Mouse (Mus musculus): ENCODE measurements at regions not wholly inside any gene's neighbourhood (a gene's known extent, or its start where the extent isn't known, plus 50 kb on each side); places are given as distances from the start of the nearest gene placed in this dataset.

DNA sequence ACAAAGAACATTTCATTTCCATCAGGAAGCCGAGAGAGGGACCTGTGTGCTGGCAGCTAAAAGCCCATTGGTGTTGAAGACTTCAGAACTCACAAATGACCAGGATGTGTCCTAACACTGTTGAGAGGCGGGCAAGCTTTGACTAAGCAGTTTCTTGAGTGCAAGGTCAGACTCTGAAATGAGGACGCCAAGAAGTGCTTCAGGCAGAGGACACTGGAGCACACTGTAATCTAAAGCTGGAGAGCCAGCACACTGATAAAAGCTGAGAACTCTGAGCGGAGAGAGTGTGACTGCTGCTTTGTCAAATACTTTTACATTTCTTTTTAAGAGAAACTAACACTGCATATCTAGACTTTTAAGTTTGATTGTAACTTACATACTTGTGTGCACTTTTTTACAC, 72.5 kb upstream of the Dph5 start:
- no peak for DNase-seq (ENCODE audit: low spot score in 2 of 2)
- intact Hi-C loops (cut with DNase I): loop anchor here (5.0 kb wide), 1 partner anchor 72 kb away; the partner anchor contains the start of gene Dph5

DNA sequence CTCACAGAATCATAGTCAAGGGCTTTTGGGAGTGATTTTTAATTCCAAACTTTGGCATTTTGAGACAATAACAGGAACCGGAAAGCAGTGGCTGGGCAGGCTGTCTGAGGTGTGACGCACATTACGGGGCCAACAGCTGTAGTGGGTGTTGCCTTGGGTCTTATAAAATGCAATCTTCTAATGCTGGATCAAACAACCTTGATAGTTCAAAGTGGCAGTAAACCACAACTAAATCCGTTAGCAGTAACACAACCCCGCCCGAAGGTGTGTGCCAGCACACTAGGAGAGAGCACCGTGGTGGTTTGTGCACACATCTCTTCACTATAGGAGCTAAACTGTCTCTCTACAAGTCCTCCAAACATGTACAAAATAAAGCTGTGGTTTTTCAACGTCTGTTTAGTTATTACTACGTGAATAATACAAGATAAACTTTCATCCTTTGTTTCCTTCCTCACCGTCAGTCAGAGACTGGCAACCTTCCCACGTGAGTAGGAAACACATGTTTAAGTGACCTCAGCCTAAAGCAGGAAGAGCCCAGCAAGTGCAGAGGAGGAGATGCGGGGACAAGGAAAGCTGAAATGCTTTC, 72.0 kb upstream of the Dph5 start:
- intact Hi-C loops (cut with DNase I): loop anchor here (5.0 kb wide), 1 partner anchor 72 kb away; the partner anchor contains the start of gene Dph5
- DNase-seq (ENCODE audit: low spot score in 2 of 2): no peak

DNA sequence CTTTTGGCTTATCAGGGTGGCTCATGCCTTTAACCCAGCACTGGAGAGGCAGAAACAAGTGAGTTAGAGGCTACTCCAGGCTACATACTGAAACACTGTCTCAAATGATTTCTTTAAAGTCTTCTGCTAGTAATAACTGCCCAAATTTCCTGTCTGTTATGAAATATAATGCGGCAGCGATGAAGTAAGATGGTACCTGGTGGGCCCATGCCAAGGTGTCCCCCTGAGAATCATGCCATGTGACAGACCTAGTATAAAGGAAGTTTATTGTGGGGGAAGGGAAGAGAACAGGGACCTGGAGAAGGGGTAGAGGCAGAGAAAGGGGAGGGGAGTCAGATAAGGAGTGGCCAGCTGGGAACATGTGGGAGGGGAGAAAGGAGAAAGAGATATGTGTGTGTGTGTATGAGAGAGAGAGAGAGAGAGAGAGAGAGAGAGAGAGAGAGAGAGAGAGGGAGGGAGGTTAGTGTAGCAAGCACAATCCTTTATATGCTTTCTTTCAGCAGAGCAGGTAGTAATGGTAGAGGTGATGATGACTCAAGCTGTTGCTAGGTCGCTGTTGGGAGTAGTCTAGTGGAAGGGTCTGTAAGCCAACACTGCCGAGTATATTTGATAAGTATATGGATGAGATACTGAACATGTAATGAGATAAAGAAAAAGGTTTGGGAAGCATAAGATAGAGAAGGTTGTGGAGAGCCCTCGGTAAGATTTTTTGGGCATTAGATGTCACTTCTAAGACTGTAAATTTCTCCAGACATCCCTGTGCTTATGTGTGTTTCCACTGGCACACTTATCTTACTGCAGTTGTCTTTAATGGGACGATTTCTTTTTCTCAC, 71.1 kb upstream of the Dph5 start:
- intact Hi-C loops (cut with DNase I): loop anchor here (5.0 kb wide), 1 partner anchor 71 kb away; the partner anchor contains the start of gene Dph5

DNA sequence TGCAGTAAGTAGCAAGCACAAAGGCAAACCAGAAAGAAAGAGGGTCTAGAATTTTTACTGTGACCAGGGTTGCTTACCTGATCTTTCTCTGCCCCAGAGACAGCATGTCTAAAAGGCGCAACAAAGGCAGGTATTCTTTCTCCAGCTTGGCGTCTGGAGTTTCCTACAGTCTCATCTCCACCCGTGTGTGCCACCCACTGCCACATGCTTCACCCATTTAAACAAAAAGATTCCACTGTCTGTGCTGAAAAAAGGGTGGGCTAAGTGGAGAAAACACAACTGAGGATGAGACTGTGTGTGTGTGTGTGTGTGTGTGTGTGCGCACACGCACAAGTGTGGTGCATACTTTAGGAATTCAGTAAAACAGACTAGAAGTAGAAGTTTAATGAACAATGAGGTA, 69.9 kb upstream of the Dph5 start:
- DNase-seq (ENCODE audit: low spot score in 2 of 2): peak in 1 of 2 experiments; percentile 67

More for the DNA sequence above, 71.1 kb upstream of the Dph5 start:
- DNase-seq (ENCODE audit: low spot score in 2 of 2): no peak

DNA sequence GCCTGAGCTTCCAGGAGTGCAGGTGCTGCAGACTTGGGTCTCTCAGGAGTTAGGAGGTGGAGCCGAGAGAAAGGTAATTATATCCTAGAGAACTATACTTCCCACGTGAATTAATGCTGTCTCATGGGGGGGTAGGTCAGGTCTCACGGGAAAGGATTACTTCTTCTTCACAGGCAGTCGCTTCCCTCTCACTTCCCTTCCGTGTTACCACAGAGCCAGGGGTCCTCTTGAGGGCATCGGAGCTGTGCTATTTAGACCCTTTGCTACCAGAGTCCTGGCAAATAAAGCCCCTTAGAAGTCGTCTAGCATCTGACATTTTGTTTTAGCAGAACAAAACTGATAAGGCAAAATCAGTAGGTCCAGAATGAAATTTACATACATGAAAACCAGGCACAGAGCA, 68.9 kb upstream of the Dph5 start:
- DNase-seq (ENCODE audit: low spot score in 2 of 2): no peak
- intact Hi-C loops (cut with DNase I): loop anchor here (5.0 kb wide), 1 partner anchor 69 kb away; the partner anchor contains the start of gene Dph5

More for the DNA sequence above, 69.9 kb upstream of the Dph5 start:
- intact Hi-C loops (cut with DNase I): loop anchor here (5.0 kb wide), 1 partner anchor 70 kb away; the partner anchor contains the start of gene Dph5

DNA sequence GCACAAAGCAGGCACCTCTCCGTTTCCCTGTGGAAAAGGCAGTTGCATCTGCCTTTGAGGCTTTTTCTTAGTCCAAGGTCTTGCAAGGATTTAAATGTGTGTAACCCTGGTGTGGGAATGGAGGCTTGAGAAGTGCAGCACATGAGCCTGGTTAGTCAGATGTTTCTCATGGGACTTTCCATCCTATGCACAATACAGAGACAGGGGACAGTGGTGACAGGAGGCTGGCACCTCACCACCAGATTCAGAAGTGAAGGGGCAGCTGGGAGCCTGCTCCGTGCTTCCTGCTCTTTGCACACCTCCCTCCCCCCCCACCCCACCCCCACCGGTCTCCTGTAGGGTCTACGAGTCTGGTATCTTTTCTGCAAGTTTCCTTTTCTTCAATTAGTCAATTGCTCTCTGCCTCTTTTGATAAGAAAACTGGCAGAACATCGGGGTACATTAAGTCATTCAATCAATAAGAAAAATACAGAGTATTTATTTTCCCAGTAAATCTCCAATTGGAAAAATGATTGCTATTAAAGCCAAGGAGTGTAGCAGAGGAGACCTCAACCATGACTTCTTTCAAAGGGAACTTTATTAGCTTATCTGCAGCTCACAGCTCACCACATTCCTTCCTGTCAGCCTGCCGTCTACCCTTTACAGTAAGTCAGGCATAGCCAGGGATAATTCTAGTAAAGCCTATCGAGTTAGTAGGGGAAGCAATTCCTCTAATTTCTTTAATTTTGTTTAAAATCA, 68.1 kb upstream of the Dph5 start:
- DNase-seq (ENCODE audit: low spot score in 2 of 2): peak in 1 of 2 experiments; percentile 44
- intact Hi-C loops (cut with DNase I): loop anchor here (5.0 kb wide), 1 partner anchor 68 kb away; the partner anchor contains the start of gene Dph5

DNA sequence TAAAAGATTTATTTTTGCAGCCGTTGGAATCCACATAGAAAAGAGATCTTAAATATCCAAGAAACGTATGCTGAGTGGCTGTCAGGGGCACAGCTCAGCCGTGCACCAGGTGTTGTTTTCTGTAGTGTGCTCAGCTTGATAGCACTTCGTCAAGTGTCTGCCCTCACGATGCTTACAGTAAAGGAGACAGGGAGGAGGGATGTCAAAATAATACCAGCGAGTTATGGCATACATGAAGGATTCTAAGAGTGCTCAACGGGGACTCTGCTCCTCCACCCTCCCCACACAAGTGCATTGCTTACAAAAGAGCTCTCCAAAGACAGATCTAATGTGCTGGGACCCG, 67.5 kb upstream of the Dph5 start:
- intact Hi-C loops (cut with DNase I): no loop called here
- DNase-seq (ENCODE audit: low spot score in 2 of 2): no peak

DNA sequence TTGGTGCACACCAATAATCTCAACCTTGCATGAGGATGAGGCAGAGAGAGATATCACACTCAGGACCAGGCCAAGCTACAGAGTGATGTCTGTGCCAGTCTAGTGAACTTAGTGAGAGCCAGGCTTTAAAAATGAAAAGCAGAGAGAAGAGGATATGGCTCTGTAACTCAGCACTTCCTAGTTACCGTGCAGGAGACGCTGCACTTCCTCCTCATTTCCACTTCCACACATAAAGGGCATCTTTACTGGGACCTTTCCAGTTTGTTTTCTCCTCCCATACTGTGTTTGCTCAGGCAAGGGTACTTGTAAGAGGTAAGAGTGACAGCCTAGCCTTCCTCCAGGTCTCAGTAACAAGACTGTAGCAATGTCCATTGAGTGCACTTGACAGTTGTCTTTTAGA, 66.0 kb upstream of the Dph5 start:
- intact Hi-C loops (cut with DNase I): no loop called here
- DNase-seq (ENCODE audit: low spot score in 2 of 2): no peak

DNA sequence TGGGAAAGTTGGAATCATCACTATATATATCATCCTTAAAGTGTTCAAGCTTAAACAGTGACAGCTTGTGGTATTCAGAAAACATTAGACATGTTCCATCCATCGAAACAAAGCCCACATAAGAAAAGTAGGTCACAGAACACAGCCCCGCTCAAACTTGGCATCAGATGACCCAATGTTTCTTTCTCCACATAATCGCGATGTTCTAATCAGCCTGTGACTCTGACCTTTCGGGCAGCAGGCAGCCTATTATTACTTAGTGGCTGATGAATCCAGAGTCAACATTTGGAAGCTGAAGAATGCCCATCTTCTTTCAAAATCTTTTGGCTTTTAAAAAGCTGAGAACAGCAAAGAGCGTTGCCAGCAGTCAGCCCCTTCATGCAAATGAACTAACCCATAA, 65.1 kb upstream of the Dph5 start:
- intact Hi-C loops (cut with DNase I): no loop called here
- no peak for DNase-seq (ENCODE audit: low spot score in 2 of 2)

DNA sequence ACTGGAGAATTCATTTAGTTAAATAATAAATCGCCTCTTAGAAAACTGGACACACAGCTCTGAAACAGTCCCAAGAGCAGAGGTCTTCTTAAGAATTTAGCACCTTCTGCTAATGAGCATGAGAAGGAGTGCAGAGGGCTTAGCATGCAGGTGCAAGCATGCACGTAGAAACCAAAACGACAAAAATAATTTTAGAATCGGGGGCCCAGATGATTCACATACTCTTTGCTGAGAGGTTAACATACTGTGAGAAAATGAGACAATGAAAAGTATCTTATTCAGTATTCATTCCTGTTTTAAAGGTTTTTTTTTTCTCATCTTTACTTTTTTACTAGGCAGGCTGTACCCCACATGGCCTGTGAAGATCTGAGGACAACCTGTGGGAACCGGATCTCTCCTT, 63.9 kb upstream of the Dph5 start:
- DNase-seq (ENCODE audit: low spot score in 2 of 2): no peak
- intact Hi-C loops (cut with DNase I): no loop called here

DNA sequence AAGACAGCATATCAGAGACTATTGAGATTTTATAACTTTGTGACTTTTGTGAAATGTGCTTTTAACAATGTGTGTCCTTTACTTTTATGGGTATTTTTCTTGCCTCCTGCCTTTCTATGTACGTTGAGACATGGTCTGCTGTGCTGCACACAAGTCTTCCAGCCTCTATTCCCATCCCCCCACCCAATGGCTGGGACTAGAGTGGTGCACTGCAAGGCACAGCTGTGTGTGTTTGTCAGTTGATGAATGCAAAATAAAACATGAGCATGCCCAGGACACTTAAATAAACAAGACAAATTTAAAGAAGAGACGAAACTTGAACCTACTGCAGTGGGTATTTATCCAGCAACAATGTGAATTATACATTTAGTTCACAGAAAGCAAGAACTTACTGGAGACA, 62.8 kb upstream of the Dph5 start:
- DNase-seq (ENCODE audit: low spot score in 2 of 2): no peak
- intact Hi-C loops (cut with DNase I): no loop called here

DNA sequence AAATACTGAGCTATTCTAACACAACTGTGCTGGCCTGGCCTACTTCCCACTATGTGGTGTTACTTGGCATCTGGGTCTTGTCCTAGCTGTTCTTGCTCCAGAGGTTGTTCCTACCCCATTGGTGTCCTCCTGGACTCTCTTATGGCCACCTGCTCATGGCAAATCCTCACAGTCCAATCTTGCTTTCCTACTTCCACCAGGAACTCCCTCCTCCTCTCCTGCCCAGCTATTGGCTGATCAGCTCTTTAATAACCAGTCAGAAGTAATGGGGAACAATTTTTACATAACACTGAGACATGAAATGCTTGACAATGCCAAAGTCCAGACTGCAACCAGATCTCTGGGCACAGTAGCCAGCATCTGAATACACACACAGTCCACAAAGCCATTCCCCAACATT, 52.3 kb upstream of the Dph5 start:
- intact Hi-C loops (cut with DNase I): no loop called here
- no peak for DNase-seq (ENCODE audit: low spot score in 2 of 2)

DNA sequence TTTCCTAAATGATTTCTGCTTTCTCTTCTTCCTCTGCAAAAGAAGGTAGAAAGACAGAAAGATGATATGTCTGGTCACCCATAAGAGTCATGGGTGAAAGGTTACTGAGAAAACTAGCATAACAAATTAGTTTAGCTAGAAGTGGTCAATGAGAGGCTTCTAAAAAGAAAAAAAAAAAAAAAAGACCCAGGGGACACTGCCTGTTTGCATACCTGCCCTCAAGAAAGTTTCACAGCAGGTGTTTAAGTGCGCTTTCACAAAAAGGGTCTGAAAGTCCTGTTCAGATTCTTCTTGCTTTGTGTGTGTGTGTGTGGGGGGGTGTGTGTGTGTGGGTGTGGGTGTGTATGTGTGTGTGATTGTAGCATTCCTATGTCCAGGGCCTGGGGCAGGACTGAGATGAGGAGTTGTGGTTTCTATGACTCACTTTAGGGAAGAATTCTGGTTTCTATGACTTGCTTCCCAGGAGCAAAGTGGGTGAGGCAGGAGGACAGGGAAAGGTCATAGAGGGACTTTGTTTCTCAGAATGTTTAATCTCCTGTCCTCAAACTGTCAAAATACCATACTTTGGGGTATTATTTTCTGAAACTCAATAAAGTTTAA, 49.9 kb upstream of the Dph5 start:
- DNase-seq (ENCODE audit: low spot score in 2 of 2): no peak
- intact Hi-C loops (cut with DNase I): no loop called here
